Mouse (Mus musculus) large intestine, adult 2 months (tissue): ENCODE data around the gene Snd1. TPM values are rescaled to one million over a fixed set of nuclear protein-coding genes. Genes with fewer than 3 reads are reported as not detected.
A peak's percentile ranks its signal among the peaks of the same experiment; 100 is the strongest.
"Not testable (repeated sequence)": the region's sequence is repeated elsewhere in the genome, so short reads cannot be mapped to it uniquely, and the experiment has no call there.

Experiments used
- DNase-seq: peaks from one replicate; pipeline ENCODE4 v3.0.0-alpha.2; 2012; ENCODE audit warnings: low read depth, low spot score
- WGBS: fragments of 180-500 bp; shearing (Covaris S2); methylation state at CpG from one replicate; pipeline ENCODE4 v1.1.7; 2018; 5-methylcytosine and 5-hydroxymethylcytosine counted together
- polyA plus RNA-seq: library from polyadenylated mRNA; depleted of rRNA; stranded (reverse); fragments of >200 nt; gene quantifications from 2 replicates; pipeline ENCODE4 v1.2.3, GENCODE M21; 2012

Gene Snd1
- polyA plus RNA-seq, 1 experiment, result 89.7 TPM

- WGBS, result 18% methylated on average over 10 of the region's 10 CpGs
- no peak for DNase-seq
These were observed 423.9 kb downstream of the Snd1 start for GRCm38 (mm10) chr6:28898836-28899235.

GRCm38 (mm10) chr6:28902573-28902972, 427.6 kb downstream of the Snd1 start:
- DNase-seq, result peak; percentile 4
- 16% methylated on average over 2 of the region's 2 CpGs for WGBS

- DNase-seq, result no peak
- 68% methylated on average over 4 of the region's 4 CpGs for WGBS
These were observed 429.5 kb downstream of the Snd1 start for GRCm38 (mm10) chr6:28904417-28904816.

GRCm38 (mm10) chr6:28905301-28905700, 430.4 kb downstream of the Snd1 start:
- DNase-seq, result no peak
- WGBS, result 54% methylated on average over 8 of the region's 8 CpGs

- WGBS, result 82% methylated on average over 15 of the region's 15 CpGs
- no peak for DNase-seq
These were observed 434.9 kb downstream of the Snd1 start for GRCm38 (mm10) chr6:28909866-28910265.

- 41% methylated on average over 1 of the region's 1 CpGs for WGBS
- no peak for DNase-seq
These were observed 440.0 kb downstream of the Snd1 start for GRCm38 (mm10) chr6:28914981-28915380.

- DNase-seq, result no peak
- WGBS, result 38% methylated on average over 8 of the region's 8 CpGs
These were observed 441.7 kb downstream of the Snd1 start for GRCm38 (mm10) chr6:28916630-28917029.

GRCm38 (mm10) chr6:28919346-28919745, 444.4 kb downstream of the Snd1 start:
- DNase-seq, result no peak
- 51% methylated on average over 6 of the region's 6 CpGs for WGBS

- 89% methylated on average over 12 of the region's 12 CpGs for WGBS
- no peak for DNase-seq
These were observed 447.4 kb downstream of the Snd1 start for GRCm38 (mm10) chr6:28922371-28922770.

- 75% methylated on average over 11 of the region's 11 CpGs for WGBS
- no peak for DNase-seq
These were observed 448.3 kb downstream of the Snd1 start for GRCm38 (mm10) chr6:28923091-28923824.

GRCm38 (mm10) chr6:28923837-28924236, 448.9 kb downstream of the Snd1 start:
- DNase-seq, result no peak
- 67% methylated on average over 10 of the region's 10 CpGs for WGBS

- DNase-seq, result not testable (repeated sequence)
- WGBS, result 87% methylated on average over 11 of the region's 24 CpGs
These were observed 453.0 kb downstream of the Snd1 start for GRCm38 (mm10) chr6:28927987-28928386.

- peak; percentile 3 for DNase-seq
- 88% methylated on average over 20 of the region's 25 CpGs for WGBS
These were observed 454.3 kb downstream of the Snd1 start for GRCm38 (mm10) chr6:28929169-28929803.

GRCm38 (mm10) chr6:28931234-28931633, 456.3 kb downstream of the Snd1 start:
- no peak for DNase-seq
- 50% methylated on average over 9 of the region's 9 CpGs for WGBS

- no peak for DNase-seq
- 9% methylated on average over 13 of the region's 13 CpGs for WGBS
These were observed 456.8 kb downstream of the Snd1 start for GRCm38 (mm10) chr6:28931636-28932327.

- WGBS, result 14% methylated on average over 19 of the region's 19 CpGs
- no peak for DNase-seq
These were observed 457.5 kb downstream of the Snd1 start for GRCm38 (mm10) chr6:28932328-28932937.

GRCm38 (mm10) chr6:28935736-28936135, 460.8 kb downstream of the Snd1 start:
- WGBS, result 85% methylated on average over 7 of the region's 7 CpGs
- DNase-seq, result no peak

GRCm38 (mm10) chr6:28947254-28947653, 472.3 kb downstream of the Snd1 start:
- WGBS, result 56% methylated on average over 9 of the region's 9 CpGs
- DNase-seq, result no peak

- DNase-seq, result peak; percentile 2
- WGBS, result 18% methylated on average over 12 of the region's 12 CpGs
These were observed 474.3 kb downstream of the Snd1 start for GRCm38 (mm10) chr6:28949269-28949668.

GRCm38 (mm10) chr6:28955581-28955980, 480.6 kb downstream of the Snd1 start:
- WGBS, result 25% methylated on average over 11 of the region's 11 CpGs
- no peak for DNase-seq
